Mouse (Mus musculus) MN1 (cell line): ENCODE measurements around the gene Tbc1d19.

ENCODE experiments used
- DNase-seq: peaks from one replicate; pipeline ENCODE4 v3.0.0-alpha.2; 2016; ENCODE audit warnings: low spot score

Gene Tbc1d19

GRCm38 (mm10) chr5:53953216-53953615, 143.8 kb downstream of the Tbc1d19 start:
- no peak for DNase-seq
